In the genomic region with DNA sequence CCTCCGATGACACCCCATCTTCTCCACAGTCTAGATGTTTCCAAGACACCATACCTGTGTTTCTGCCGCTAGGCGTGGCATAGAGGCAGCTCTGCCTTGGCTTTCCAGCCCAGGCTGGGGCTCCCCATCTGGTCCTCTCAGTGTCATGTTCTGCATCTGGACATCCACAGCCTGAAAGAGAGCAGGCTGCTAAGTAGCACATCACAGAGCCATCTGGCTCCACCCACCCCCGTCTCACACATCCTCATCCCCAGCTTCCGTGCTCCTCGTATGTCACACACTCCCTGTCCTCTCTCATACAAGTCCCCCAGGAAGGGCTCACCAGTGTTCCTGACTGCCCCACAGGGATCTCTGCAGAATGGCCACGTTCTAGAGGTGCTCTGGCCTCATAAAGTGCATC, we compare ENCODE assay signal across 23 mouse cellular contexts.
DNase-seq lines count a peak whose midpoint lies in the region; ATAC-seq and TF ChIP-seq lines count a peak whose summit lies in the region.
"Had no signal": no experiment of that assay in that cellular context is flagged by ENCODE, and none has a peak within 500 bp of the region (broad histone marks: within the 10 kb centered on the region; RNA-seq: fewer than 3 reads in every experiment).

No protein-coding gene starts in this region.

- H3K36me3 ChIP-seq in forebrain, postnatal 0 days (ENCODE audit: insufficient read depth): peaks cover 66% of the 10 kb centered on the region
- H3K36me3 ChIP-seq in forebrain, embryonic 14.5 days (ENCODE audit: control insufficient read depth, insufficient read depth, low read length): peaks cover 25% of the 10 kb centered on the region; the same call in 1 of the 2 replicates
- H3K36me3 ChIP-seq in intestine, embryonic 16.5 days (ENCODE audit: control insufficient read depth, insufficient read depth, low read length): no peaks in the 10 kb centered on the region
- H3K36me3 ChIP-seq: embryonic facial prominence, embryonic 15.5 days; limb, embryonic 10.5 days; liver, embryonic 15.5 days; lung, embryonic 15.5 days had no signal

- no peak overlapping the region for H3K4me2 ChIP-seq in forebrain, postnatal 0 days (ENCODE audit: low read depth)
- H3K4me2 ChIP-seq in forebrain, embryonic 14.5 days (ENCODE audit: low read length): no peak overlapping the region
- no peak overlapping the region for H3K4me2 ChIP-seq in intestine, embryonic 16.5 days (ENCODE audit: low read depth, low read length)
- H3K4me2 ChIP-seq: embryonic facial prominence, embryonic 15.5 days; forebrain, embryonic 15.5 days; hindbrain, embryonic 13.5 days; liver, embryonic 15.5 days; lung, embryonic 15.5 days; neural tube, embryonic 13.5 days had no signal

- H3K9ac ChIP-seq in forebrain, postnatal 0 days: no peak overlapping the region
- no peak overlapping the region for H3K9ac ChIP-seq in forebrain, embryonic 14.5 days (ENCODE audit: low read length)
- no peak overlapping the region for H3K9ac ChIP-seq in intestine, embryonic 16.5 days (ENCODE audit: low read depth, low read length)
- H3K9ac ChIP-seq: embryonic facial prominence, embryonic 15.5 days; forebrain, embryonic 15.5 days; hindbrain, embryonic 13.5 days; liver, embryonic 15.5 days; lung, embryonic 15.5 days; neural tube, embryonic 13.5 days had no signal

- no peak for DNase-seq in forebrain, postnatal 0 days
- no peak for DNase-seq in forebrain, embryonic 14.5 days (ENCODE audit: low spot score)
- DNase-seq in right cerebral cortex, adult 18-20 months: peak; percentile 80
- DNase-seq in right cerebral cortex, postnatal 4 days: no peak
- peak; percentile 36 for DNase-seq in right cerebral cortex, postnatal 14 days
- no peak for DNase-seq in lung, postnatal 25 days (ENCODE audit: low spot score)
- DNase-seq: adrenal gland, postnatal 10 days; cerebellum, adult 2 months; cerebellum, postnatal 36 days; kidney, adult 2 months; kidney, postnatal 10 days; liver; midbrain, embryonic 14.5 days; thymus, postnatal 25 days had no signal

- H3K27me3 ChIP-seq in forebrain, postnatal 0 days (ENCODE audit: insufficient read depth, low read length): no peaks in the 10 kb centered on the region
- H3K27me3 ChIP-seq in forebrain, embryonic 14.5 days (replicated peaks; ENCODE audit: control insufficient read depth, insufficient read depth, low read length): 0 out of 2 replicates have a peak, but pooled peaks cover 2% of the 10 kb centered on the region
- H3K27me3 ChIP-seq in intestine, embryonic 16.5 days (replicated peaks; ENCODE audit: control insufficient read depth, insufficient read depth, low read length): no peaks in the 10 kb centered on the region; the same call in 1 of the 2 replicates
- H3K27me3 ChIP-seq: embryonic facial prominence, embryonic 15.5 days; forebrain, embryonic 15.5 days; hindbrain, embryonic 13.5 days; liver, embryonic 15.5 days; neural tube, embryonic 13.5 days had no signal

- WGBS in forebrain, postnatal 0 days: 83% methylated on average over 7 of the region's 7 CpGs
- WGBS in forebrain, embryonic 14.5 days: 81% methylated on average over 7 of the region's 7 CpGs
- 82% methylated on average over 7 of the region's 7 CpGs for WGBS in intestine, embryonic 16.5 days

- H3K4me3 ChIP-seq in forebrain, postnatal 0 days (ENCODE audit: low read depth, low read length): no peak overlapping the region
- H3K4me3 ChIP-seq in forebrain, embryonic 14.5 days (ENCODE audit: low read depth, low read length): no peak overlapping the region
- no peak overlapping the region for H3K4me3 ChIP-seq in intestine, embryonic 16.5 days (ENCODE audit: low read length)
- H3K4me3 ChIP-seq: embryonic facial prominence, embryonic 15.5 days; forebrain, embryonic 15.5 days; hindbrain, embryonic 13.5 days; limb, embryonic 10.5 days; liver, embryonic 15.5 days; lung, embryonic 15.5 days; neural tube, embryonic 13.5 days had no signal

- TF ChIP-seq CTCF in forebrain, postnatal 0 days (IDR thresholded peaks at IDR 0.05; ENCODE audit: low read depth): no peak

- no peak overlapping the region for H3K27ac ChIP-seq in forebrain, postnatal 0 days (ENCODE audit: low read depth, low read length)
- H3K27ac ChIP-seq in forebrain, embryonic 14.5 days (ENCODE audit: low read depth, low read length): no peak overlapping the region
- no peak overlapping the region for H3K27ac ChIP-seq in intestine, embryonic 16.5 days (ENCODE audit: low read length)
- H3K27ac ChIP-seq: embryonic facial prominence, embryonic 15.5 days; forebrain, embryonic 15.5 days; hindbrain, embryonic 13.5 days; limb, embryonic 10.5 days; liver, embryonic 15.5 days; lung, embryonic 15.5 days; neural tube, embryonic 13.5 days had no signal

- H3K9me3 ChIP-seq in forebrain, postnatal 0 days (ENCODE audit: low read length): no peaks in the 10 kb centered on the region
- H3K9me3 ChIP-seq in forebrain, embryonic 14.5 days (replicated peaks; ENCODE audit: control insufficient read depth, low read length): no peaks in the 10 kb centered on the region
- no peaks in the 10 kb centered on the region for H3K9me3 ChIP-seq in intestine, embryonic 16.5 days (ENCODE audit: control insufficient read depth, low read length)
- H3K9me3 ChIP-seq: embryonic facial prominence, embryonic 15.5 days; forebrain, embryonic 15.5 days; hindbrain, embryonic 13.5 days; limb, embryonic 10.5 days; liver, embryonic 15.5 days; lung, embryonic 15.5 days; neural tube, embryonic 13.5 days had no signal

- H3K4me1 ChIP-seq in forebrain, postnatal 0 days (ENCODE audit: insufficient read depth): no peaks in the 10 kb centered on the region
- H3K4me1 ChIP-seq in forebrain, embryonic 14.5 days (ENCODE audit: control insufficient read depth, insufficient read depth, low read length): no peaks in the 10 kb centered on the region
- peaks cover 2% of the 10 kb centered on the region; the same call in 1 of the 2 replicates for H3K4me1 ChIP-seq in intestine, embryonic 16.5 days (ENCODE audit: control insufficient read depth, insufficient read depth, low read length)
- H3K4me1 ChIP-seq: embryonic facial prominence, embryonic 15.5 days; forebrain, embryonic 15.5 days; liver, embryonic 15.5 days; lung, embryonic 15.5 days; neural tube, embryonic 13.5 days had no signal

- 0 out of 2 replicates have a peak, but pooled peaks have one; percentile 4 for ATAC-seq in forebrain, postnatal 0 days
- ATAC-seq in forebrain, embryonic 14.5 days: no peak
- no peak for ATAC-seq in intestine, embryonic 16.5 days
- ATAC-seq: forebrain, embryonic 15.5 days; inflammation-experienced regulatory T-cells, adult 6 months had no signal

Comparison
In these comparisons a context has a peak if more than half of its experiments do, and no peak if none do; other contexts are left out.
1. DNase-seq: peak in right cerebral cortex, adult 18-20 months (single experiment) and right cerebral cortex, postnatal 14 days (single experiment); none in forebrain, postnatal 0 days (single experiment), forebrain, embryonic 14.5 days (single experiment), right cerebral cortex, postnatal 4 days (single experiment) and lung, postnatal 25 days (single experiment).